Mouse (Mus musculus): Measurements from ENCODE around the gene Trpm3.

- TF ChIP-seq CTCF (IDR thresholded peaks at IDR 0.05; ENCODE audit: control insufficient read depth, insufficient read depth, insufficient replicate concordance, low read depth, low read length) = no peak
- no peak for TF ChIP-seq POLR2A (IDR thresholded peaks at IDR 0.05; ENCODE audit: control insufficient read depth, low read depth, low read length)
These were observed 782.1 kb downstream of the Trpm3 start for GRCm38 (mm10) chr19:22920949-22921348.
